12 mouse cellular contexts compared by ENCODE assay signal in genomic region chr4:150089121-150089520, GRCm38 (mm10). TPM values are rescaled to one million over a fixed set of nuclear protein-coding genes. Genes with fewer than 3 reads are reported as not detected.
DNase-seq lines count a peak whose midpoint lies in the region; ATAC-seq lines count a peak whose summit lies in the region.
"Had no signal": no experiment of that assay in that cellular context is flagged by ENCODE, and none has a peak within 500 bp of the region (broad histone marks: within the 10 kb centered on the region; RNA-seq: fewer than 3 reads in every experiment).

No protein-coding gene starts in this region.

- 40% methylated on average over 10 of the region's 10 CpGs for WGBS in heart, embryonic 15.5 days

- H3K27me3 ChIP-seq in heart, embryonic 15.5 days, result no peaks in the 10 kb centered on the region

- H3K4me2 ChIP-seq in heart, embryonic 15.5 days, result peak overlapping the region; percentile 98

- no peak overlapping the region; the same call in 1 of the 2 replicates for H3K9ac ChIP-seq in heart, embryonic 15.5 days

- DNase-seq in layer of hippocampus, adult 9-11 months, result peak; percentile 63
- DNase-seq in layer of hippocampus, postnatal 14 days (ENCODE audit: low spot score in 2 of 2), result no peak
- peak; percentile 51 for DNase-seq in gastrocnemius, postnatal 25 days
- peak; percentile 33 for DNase-seq in lung, postnatal 10 days
- DNase-seq in retina, postnatal 1 day, result no peak
- no peak for DNase-seq in frontal cortex, postnatal 36 days (ENCODE audit: low spot score in 2 of 2)

- H3K4me3 ChIP-seq in heart, embryonic 15.5 days, result peak overlapping the region; percentile 79

- no peaks in the 10 kb centered on the region for H3K9me3 ChIP-seq in heart, embryonic 15.5 days (replicated peaks)

- peaks cover 57% of the 10 kb centered on the region for H3K4me1 ChIP-seq in heart, embryonic 15.5 days (replicated peaks)

- no peak for ATAC-seq in heart, embryonic 15.5 days (replicated peaks; ENCODE audit: insufficient number of reproducible peaks, insufficient read depth, low FRiP score, low read depth)
- ATAC-seq in megakaryocyte progenitor cell, adult 5-6 weeks (replicated peaks; ENCODE audit: poor library complexity), result no peak

- H3K36me3 ChIP-seq in heart, embryonic 15.5 days, result no peaks in the 10 kb centered on the region
- H3K36me3 ChIP-seq: G1E had no signal

- peak overlapping the region; percentile 94 for H3K27ac ChIP-seq in heart, embryonic 15.5 days

RNA-seq across cellular contexts. Expression of gene Gpr157, which starts 2.0 kb away (rescaled TPM):
- 1 to 10 TPM; 1.1 to 1.4 TPM for total RNA-seq in layer of hippocampus, postnatal 14 days (2021)
- 10 to 100 TPM; 22.8 to 35.7 TPM for total RNA-seq in gastrocnemius, postnatal 25 days (2021)
- polyA plus RNA-seq in heart, embryonic 15.5 days (2015; fragmentation: Nextera tagmentation; extraction: Ambion mirVana), result 3.1 TPM in 2 replicates
- total RNA-seq in megakaryocyte progenitor cell, adult 5-6 weeks (2015), result 0.89 and 1.6 TPM in 2 replicates
- total RNA-seq in megakaryocyte progenitor cell, adult 5-6 weeks (2017), result 1.7 and 1.9 TPM in 2 replicates

RNA-seq across cellular contexts. Expression of gene Slc2a5, which starts 30.0 kb away (rescaled TPM):
- total RNA-seq in layer of hippocampus, postnatal 14 days (2021), result 1 to 10 TPM; 4.2 to 5.3 TPM
- under 1 TPM in 1 of 2 experiments, not detected in 1; 0.54 TPM for total RNA-seq in gastrocnemius, postnatal 25 days (2021)
- 0.74 and 0.93 TPM in 2 replicates for polyA plus RNA-seq in heart, embryonic 15.5 days (2015; fragmentation: Nextera tagmentation; extraction: Ambion mirVana)
- total RNA-seq in megakaryocyte progenitor cell, adult 5-6 weeks (2015), result not detected in 2 replicates
- total RNA-seq in megakaryocyte progenitor cell, adult 5-6 weeks (2017), result not detected in 2 replicates
- polyA plus RNA-seq: G1E had no signal

RNA-seq across cellular contexts. Expression of gene Slc2a7, which starts 59.7 kb away (rescaled TPM):
- total RNA-seq in layer of hippocampus, postnatal 14 days (2021), result not detected
- total RNA-seq in gastrocnemius, postnatal 25 days (2021), result not detected
- polyA plus RNA-seq in heart, embryonic 15.5 days (2015; fragmentation: Nextera tagmentation; extraction: Ambion mirVana), result not detected in 2 replicates
- 0.25 TPM in 1 of 2 replicates, not detected in the other for total RNA-seq in megakaryocyte progenitor cell, adult 5-6 weeks (2015)
- not detected in 2 replicates for total RNA-seq in megakaryocyte progenitor cell, adult 5-6 weeks (2017)
- total RNA-seq: left cerebral cortex, postnatal 10 days had no signal
- polyA plus RNA-seq: G1E; hindbrain, embryonic 11.5 days; spleen, adult 2 months had no signal

Comparison
In these comparisons a context has a peak if more than half of its experiments do, and no peak if none do; other contexts are left out.
1. DNase-seq: peak in layer of hippocampus, adult 9-11 months (single experiment), gastrocnemius, postnatal 25 days (single experiment) and lung, postnatal 10 days (single experiment); none in layer of hippocampus, postnatal 14 days (0 of 2), retina, postnatal 1 day (single experiment) and frontal cortex, postnatal 36 days (0 of 2).
2. RNA of gene Gpr157, which starts 2.0 kb away (total RNA-seq): 22.8 to 35.7 TPM in gastrocnemius, postnatal 25 days; 0.89 to 1.9 TPM in megakaryocyte progenitor cell, adult 5-6 weeks and 1.1 to 1.4 TPM in layer of hippocampus, postnatal 14 days; every median in the first group is over 4 times any median in the second.